Mouse (Mus musculus) forebrain, embryonic 12.5 days (tissue): ENCODE measurements around the gene Leng1. TPM values are rescaled to one million over a fixed set of nuclear protein-coding genes. Genes with fewer than 3 reads are reported as not detected.
A peak's percentile ranks its signal among the peaks of the same experiment; 100 is the strongest.

Experiments
- ATAC-seq: fragments of 200-750 bp; cut with Nextera tagmentation; 2 replicates; pipeline ENCODE4 v1.8.0; 2017; ENCODE audit warnings: moderate TSS enrichment; ENCODE audit not compliant: low FRiP score
- H3K27ac ChIP-seq: fragments of 300-500 bp; sonication (generic); 2 replicates; pipeline ENCODE4 v1.5.1; 2016; ENCODE audit warnings: mild to moderate bottlenecking
- H3K27me3 ChIP-seq: fragments of 300-500 bp; sonication (generic); 2 replicates; pipeline ENCODE4 v1.6.1; 2016; ENCODE audit warnings: mild to moderate bottlenecking
- H3K36me3 ChIP-seq: fragments of 300-500 bp; sonication (generic); replicated peaks from 2 replicates; pipeline ENCODE4 v1.6.1; 2016; ENCODE audit warnings: mild to moderate bottlenecking
- H3K4me1 ChIP-seq: fragments of 300-500 bp; sonication (generic); 2 replicates; pipeline ENCODE4 v1.6.1; 2016
- H3K4me2 ChIP-seq: fragments of 300-500 bp; sonication (generic); 2 replicates; pipeline ENCODE4 v1.6.1; 2016; ENCODE audit warnings: mild to moderate bottlenecking, moderate library complexity
- H3K4me3 ChIP-seq: fragments of 300-500 bp; sonication (generic); replicated peaks from 2 replicates; pipeline ENCODE4 v1.5.1; 2016; ENCODE audit warnings: mild to moderate bottlenecking
- H3K9ac ChIP-seq: fragments of 300-500 bp; sonication (generic); 2 replicates; pipeline ENCODE4 v1.6.1; 2016; ENCODE audit warnings: mild to moderate bottlenecking
- H3K9me3 ChIP-seq: fragments of 300-500 bp; sonication (generic); 2 replicates; pipeline ENCODE4 v1.6.1; 2016
- WGBS: fragments of 180-500 bp; shearing (Covaris S2); methylation state at CpG from one replicate; pipeline ENCODE4 v1.1.7; 2016; 5-methylcytosine and 5-hydroxymethylcytosine counted together
- polyA plus RNA-seq: library from polyadenylated mRNA; unstranded; fragments of >200 nt; fragmentation: Nextera tagmentation; extraction: Ambion mirVana; gene quantifications from 2 replicates; pipeline ENCODE4 v1.2.1, GENCODE M21; 2016

The Leng1 gene
- polyA plus RNA-seq, 1 experiment from 2014 or later, result 21.7 TPM

DNA sequence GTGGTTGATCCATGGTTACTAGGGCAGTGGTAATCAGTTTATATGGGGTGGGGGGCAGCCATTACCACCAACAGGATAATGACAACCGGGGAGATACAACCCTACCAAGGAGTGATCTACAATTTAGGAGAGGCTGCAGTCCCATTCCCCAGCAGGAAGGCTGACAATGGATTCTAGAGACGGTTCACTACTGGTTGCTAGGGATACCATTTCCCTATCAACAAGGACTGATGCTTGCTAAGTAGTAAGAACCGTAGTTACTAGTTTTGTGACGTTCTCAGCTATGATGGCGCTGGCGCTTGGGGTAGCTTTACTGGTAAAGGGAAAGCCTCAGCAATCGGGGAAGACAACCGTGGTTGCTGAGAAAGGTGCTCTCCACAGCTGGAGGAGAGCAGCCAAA is 19.1 kb upstream of the Leng1 start:
- Histone ChIP-seq H3K27me3 (no peaks in the 10 kb centered on the region), H3K27ac (peak overlapping the region; percentile 77), H3K9me3 (no peaks in the 10 kb centered on the region), H3K4me1 (peaks cover 18% of the 10 kb centered on the region), H3K36me3 (0 out of 2 replicates have a peak, but pooled peaks cover 17% of the 10 kb centered on the region), H3K4me2 (no peak overlapping the region), H3K4me3 (no peak overlapping the region), H3K9ac (no peak overlapping the region)
- peak; percentile 10; the same call in 1 of the 2 replicates for ATAC-seq
- 81% methylated on average over 8 of the region's 8 CpGs for WGBS

DNA sequence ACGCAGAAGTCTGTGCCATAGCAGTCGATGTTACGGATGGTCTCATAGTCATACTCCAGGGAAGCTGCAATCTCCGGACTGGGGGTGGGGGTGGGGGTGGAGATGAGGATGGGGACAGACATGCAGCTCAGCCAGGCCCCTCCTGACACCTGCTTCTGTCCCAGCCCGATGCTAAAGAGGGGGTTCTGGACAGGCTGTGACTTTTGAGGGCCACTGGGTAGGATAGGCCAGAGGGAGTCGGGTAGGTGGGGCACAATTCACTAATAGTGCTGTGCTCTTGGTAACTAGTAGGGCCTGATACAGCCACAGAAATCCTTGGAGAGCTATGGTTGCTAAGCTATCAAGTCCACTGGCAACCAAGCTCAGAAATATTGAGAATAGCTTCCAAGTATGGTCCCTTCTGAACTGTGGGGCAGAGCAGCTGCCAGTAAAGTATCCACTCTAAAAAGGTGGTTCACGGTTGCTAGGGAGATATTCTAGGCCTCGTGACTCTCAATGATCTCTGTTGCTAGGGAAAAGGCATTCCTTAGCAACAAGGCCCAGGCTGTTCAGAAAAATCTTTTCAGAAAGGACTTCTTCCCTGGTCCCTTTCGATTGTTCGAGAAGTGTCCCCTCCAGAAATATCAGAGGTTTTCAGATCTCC is 18.4 kb upstream of the Leng1 start:
- peak overlapping the region; percentile 77 for H3K27ac ChIP-seq
- 0 out of 2 replicates have a peak, but pooled peaks cover 17% of the 10 kb centered on the region for H3K36me3 ChIP-seq
- H3K4me1 ChIP-seq, result peaks cover 18% of the 10 kb centered on the region
- H3K9me3 ChIP-seq, result no peaks in the 10 kb centered on the region
- no peaks in the 10 kb centered on the region for H3K27me3 ChIP-seq
- no peak overlapping the region for H3K9ac ChIP-seq
- 70% methylated on average over 10 of the region's 10 CpGs for WGBS
- H3K4me2 ChIP-seq, result no peak overlapping the region
- H3K4me3 ChIP-seq, result no peak overlapping the region
- ATAC-seq, result peak; percentile 80

DNA sequence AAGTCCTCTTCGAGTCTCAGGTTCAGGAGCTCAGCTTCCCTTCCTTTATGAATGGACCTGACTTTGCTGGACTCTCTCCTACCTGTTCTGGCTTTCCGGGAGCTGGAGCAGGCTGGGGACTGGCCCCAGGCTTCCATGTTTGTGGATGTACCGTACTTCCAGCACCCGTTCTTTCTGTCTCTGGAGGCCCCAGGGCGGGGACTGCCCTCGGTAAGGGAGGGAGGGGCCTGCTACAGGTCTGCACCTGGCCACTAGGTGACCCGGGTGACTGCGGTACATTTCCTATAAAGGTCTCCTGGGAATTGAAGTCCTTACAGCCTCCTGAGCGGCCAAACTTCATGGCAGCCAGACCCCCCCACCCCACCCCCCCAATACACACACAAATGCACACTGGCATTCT is 11.7 kb upstream of the Leng1 start, which contains the start of gene Tmc4:
TSS of gene Tmc4 (minus strand) at position 212 of the 400 bp plus-strand sequence.
- WGBS, result 52% methylated on average over 9 of the region's 9 CpGs
- Histone ChIP-seq H3K9me3 (no peaks in the 10 kb centered on the region), H3K27ac (no peak within 1 kb of the TSS), H3K27me3 (no peaks in the 10 kb centered on the region), H3K36me3 (no peaks in the 10 kb centered on the region; the same call in 1 of the 2 replicates), H3K4me3 (no peak within 1 kb of the TSS), H3K9ac (no peak within 1 kb of the TSS), H3K4me1 (no peaks in the 10 kb centered on the region), H3K4me2 (no peak within 1 kb of the TSS)
- no peak for ATAC-seq

- Histone ChIP-seq H3K4me1 (no peaks in the 10 kb centered on the region), H3K4me2 (no peak overlapping the region), H3K27ac (no peak overlapping the region), H3K36me3 (no peaks in the 10 kb centered on the region; the same call in 1 of the 2 replicates), H3K9ac (no peak overlapping the region), H3K4me3 (no peak overlapping the region), H3K9me3 (no peaks in the 10 kb centered on the region), H3K27me3 (no peaks in the 10 kb centered on the region)
- no peak for ATAC-seq
- 89% methylated on average over 12 of the region's 12 CpGs for WGBS
Measured at GRCm38 (mm10) chr7:3676371-3676770, 10.7 kb upstream of the Leng1 start.

DNA sequence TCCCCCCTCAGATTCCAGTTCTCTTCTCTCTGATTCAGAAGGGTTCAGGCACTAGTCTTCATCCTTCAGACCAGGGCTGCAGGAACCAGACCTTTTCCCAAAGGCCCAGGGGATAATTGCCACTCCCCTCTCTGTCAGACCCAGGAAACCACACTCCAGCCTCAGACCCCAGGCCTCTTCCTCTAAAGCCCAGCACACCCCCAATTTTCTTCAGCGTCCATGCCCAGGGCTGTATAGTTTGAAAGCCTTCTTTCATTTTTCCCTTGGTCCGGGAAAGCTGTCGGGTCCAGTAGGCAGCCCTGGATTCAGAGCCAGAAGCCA is 9.5 kb upstream of the Leng1 start:
- WGBS, result 76% methylated on average over 3 of the region's 3 CpGs
- H3K4me2 ChIP-seq, result no peak overlapping the region
- H3K4me1 ChIP-seq, result no peaks in the 10 kb centered on the region
- H3K4me3 ChIP-seq, result no peak overlapping the region
- H3K9me3 ChIP-seq, result no peaks in the 10 kb centered on the region
- ATAC-seq, result no peak; the same call in 1 of the 2 replicates
- no peaks in the 10 kb centered on the region for H3K27me3 ChIP-seq
- H3K9ac ChIP-seq, result no peak overlapping the region
- no peak overlapping the region for H3K27ac ChIP-seq
- no peaks in the 10 kb centered on the region; the same call in 1 of the 2 replicates for H3K36me3 ChIP-seq

- Histone ChIP-seq H3K9ac (no peak overlapping the region), H3K27ac (no peak overlapping the region), H3K4me1 (no peaks in the 10 kb centered on the region), H3K27me3 (no peaks in the 10 kb centered on the region), H3K9me3 (no peaks in the 10 kb centered on the region), H3K4me3 (no peak overlapping the region), H3K4me2 (no peak overlapping the region), H3K36me3 (no peaks in the 10 kb centered on the region; the same call in 1 of the 2 replicates)
- peak; percentile 90 for ATAC-seq
- WGBS, result 78% methylated on average over 10 of the region's 10 CpGs
Measured at GRCm38 (mm10) chr7:3674507-3675227, 9.0 kb upstream of the Leng1 start.

GRCm38 (mm10) chr7:3666921-3667391 is 1.3 kb upstream of the Leng1 start:
- WGBS, result 18% methylated on average over 14 of the region's 14 CpGs
- no peak for ATAC-seq
- Histone ChIP-seq H3K9ac (no peak overlapping the region), H3K4me2 (no peak overlapping the region), H3K36me3 (peaks cover 17% of the 10 kb centered on the region), H3K4me1 (peaks cover 20% of the 10 kb centered on the region), H3K27ac (no peak overlapping the region), H3K9me3 (no peaks in the 10 kb centered on the region), H3K4me3 (no peak overlapping the region), H3K27me3 (no peaks in the 10 kb centered on the region)

DNA sequence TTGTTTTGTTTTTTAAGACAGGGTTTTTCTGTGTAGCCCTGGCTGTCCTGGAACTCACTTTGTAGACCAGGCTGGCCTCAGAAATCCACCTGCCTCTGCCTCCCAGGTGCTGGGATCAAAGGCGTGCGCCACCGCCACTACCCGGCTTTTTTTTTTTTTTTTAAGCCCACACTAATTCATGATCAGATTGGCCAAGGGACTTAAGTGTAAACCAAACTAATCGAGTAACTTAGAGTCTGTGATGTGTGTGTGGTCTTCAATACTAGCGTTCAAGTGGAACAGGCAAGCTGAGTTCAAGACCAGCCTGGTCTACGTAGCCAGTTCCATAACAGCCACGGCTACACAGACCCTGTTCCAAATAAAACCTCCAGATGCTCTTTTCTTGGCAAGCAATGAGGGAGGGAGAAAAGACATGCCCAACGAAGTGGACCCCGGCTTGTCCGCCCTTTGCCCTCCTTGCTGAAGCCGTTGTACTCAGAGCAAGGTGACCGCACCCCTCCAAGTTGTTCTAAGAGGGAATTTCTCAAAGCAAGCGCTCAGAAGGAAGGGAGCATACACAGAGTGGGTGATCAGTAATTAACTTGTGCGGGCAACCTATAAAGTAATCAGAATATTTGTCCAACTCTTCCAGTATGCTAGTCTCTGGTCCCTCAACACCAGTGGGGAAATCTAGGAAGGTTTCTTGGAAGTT is 971 bp downstream of the Leng1 start:
- Histone ChIP-seq H3K27ac (peak overlapping the region; percentile 78), H3K36me3 (peaks cover 39% of the 10 kb centered on the region), H3K9ac (peak overlapping the region; percentile 72), H3K4me1 (peaks cover 20% of the 10 kb centered on the region), H3K4me3 (peak overlapping the region; percentile 62), H3K4me2 (peak overlapping the region; percentile 79), H3K9me3 (no peaks in the 10 kb centered on the region), H3K27me3 (no peaks in the 10 kb centered on the region)
- WGBS, result 35% methylated on average over 15 of the region's 15 CpGs
- peak; percentile 30; the same call in 1 of the 2 replicates for ATAC-seq

- no peak for ATAC-seq
- H3K4me3 ChIP-seq, result no peak overlapping the region
- H3K36me3 ChIP-seq, result peaks cover 99% of the 10 kb centered on the region
- no peak overlapping the region for H3K27ac ChIP-seq
- H3K9ac ChIP-seq, result no peak overlapping the region
- 93% methylated on average over 14 of the region's 14 CpGs for WGBS
- H3K4me2 ChIP-seq, result no peak overlapping the region
- H3K4me1 ChIP-seq, result peaks cover 2% of the 10 kb centered on the region
- no peaks in the 10 kb centered on the region for H3K9me3 ChIP-seq
- H3K27me3 ChIP-seq, result no peaks in the 10 kb centered on the region
Measured at GRCm38 (mm10) chr7:3658578-3658977, 7.1 kb downstream of the Leng1 start.

DNA sequence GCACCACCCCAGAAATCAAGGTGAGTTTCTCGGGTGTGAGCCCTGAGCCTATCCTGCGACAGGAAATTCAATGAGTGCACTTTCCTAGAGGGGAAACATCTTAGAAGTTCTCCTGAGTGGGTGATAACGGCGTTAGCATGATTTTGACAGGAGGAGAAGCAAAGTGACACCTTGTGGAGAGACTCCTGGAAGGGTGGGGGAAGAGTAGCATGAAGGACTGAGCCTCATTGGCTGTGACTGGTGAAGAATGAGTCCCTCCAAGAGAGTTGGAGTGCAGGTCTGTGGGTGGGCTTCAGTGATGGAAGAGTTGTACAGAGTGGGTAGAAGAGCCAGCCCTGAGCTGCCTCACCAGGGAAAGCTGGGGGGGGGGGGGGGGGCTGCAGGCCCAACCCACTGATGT is 8.7 kb downstream of the Leng1 start:
- peaks cover 99% of the 10 kb centered on the region for H3K36me3 ChIP-seq
- H3K9ac ChIP-seq, result no peak overlapping the region
- ATAC-seq, result no peak
- no peaks in the 10 kb centered on the region for H3K9me3 ChIP-seq
- no peak overlapping the region for H3K27ac ChIP-seq
- WGBS, result 94% methylated on average over 4 of the region's 4 CpGs
- no peaks in the 10 kb centered on the region for H3K4me1 ChIP-seq
- H3K4me2 ChIP-seq, result no peak overlapping the region
- H3K27me3 ChIP-seq, result no peaks in the 10 kb centered on the region
- no peak overlapping the region for H3K4me3 ChIP-seq

DNA sequence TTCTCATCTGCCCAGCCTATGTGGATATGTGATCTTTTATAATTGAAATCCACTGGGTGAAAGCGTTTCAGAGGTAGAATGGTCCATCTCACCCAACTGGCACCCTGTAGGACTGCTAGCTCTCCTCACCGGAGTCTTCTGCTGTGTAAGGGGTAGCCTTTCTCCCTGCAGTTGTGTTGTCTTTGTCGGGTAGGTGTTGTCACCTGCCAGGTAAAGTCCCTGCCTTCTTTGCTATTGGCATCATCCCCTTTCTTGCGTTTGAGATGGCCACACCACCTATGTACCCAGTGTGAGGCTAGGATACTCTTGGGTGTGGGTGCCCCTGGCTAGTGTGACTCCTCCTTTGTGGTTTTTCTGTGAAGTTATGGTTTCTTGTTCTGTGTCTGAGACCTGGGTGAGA is 19.0 kb downstream of the Leng1 start:
- Histone ChIP-seq H3K4me1 (peaks cover 39% of the 10 kb centered on the region), H3K27me3 (no peaks in the 10 kb centered on the region), H3K9ac (peak overlapping the region; percentile 99), H3K4me3 (peak overlapping the region; percentile 98), H3K4me2 (peak overlapping the region; percentile 94), H3K9me3 (no peaks in the 10 kb centered on the region), H3K27ac (no peak overlapping the region), H3K36me3 (peaks cover 31% of the 10 kb centered on the region)
- 73% methylated on average over 4 of the region's 4 CpGs for WGBS
- no peak for ATAC-seq

DNA sequence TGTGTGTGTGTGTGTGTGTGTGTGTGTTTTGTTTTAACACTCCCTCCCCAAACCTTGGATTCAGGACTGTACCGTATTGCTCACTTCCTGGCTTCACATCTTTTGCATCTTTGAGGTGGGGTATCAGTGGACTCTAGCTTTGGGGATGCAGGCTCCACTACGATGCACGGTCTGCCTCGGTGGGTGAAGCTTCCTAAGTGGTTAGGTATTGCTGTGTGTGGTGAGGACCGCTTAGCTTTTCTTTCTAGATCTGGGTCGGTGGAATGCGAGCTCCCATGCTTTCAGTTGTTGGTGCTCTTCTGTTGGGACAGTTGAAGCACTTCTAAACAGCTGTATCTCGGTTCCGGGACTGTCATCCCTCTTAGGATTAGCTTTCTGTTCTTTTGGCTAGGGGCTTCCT is 19.5 kb downstream of the Leng1 start:
- H3K36me3 ChIP-seq, result peaks cover 31% of the 10 kb centered on the region

More for the DNA sequence above, 19.5 kb downstream of the Leng1 start:
- H3K9me3 ChIP-seq, result no peaks in the 10 kb centered on the region
- H3K27me3 ChIP-seq, result no peaks in the 10 kb centered on the region
- H3K4me2 ChIP-seq, result peak overlapping the region; percentile 94
- H3K9ac ChIP-seq, result peak overlapping the region; percentile 99
- H3K4me3 ChIP-seq, result peak overlapping the region; percentile 98
- 27% methylated on average over 9 of the region's 9 CpGs for WGBS
- peaks cover 39% of the 10 kb centered on the region for H3K4me1 ChIP-seq
- peak overlapping the region; percentile 97; the same call in 1 of the 2 replicates for H3K27ac ChIP-seq
- ATAC-seq, result no peak
